Mouse (Mus musculus) forebrain, embryonic 15.5 days (tissue): ENCODE measurements around the gene Haus4. TPM values are rescaled to one million over a fixed set of nuclear protein-coding genes. Genes with fewer than 3 reads are reported as not detected.

Experiments used
- ATAC-seq: fragments of 200-750 bp; cut with Nextera tagmentation; replicated peaks from 2 replicates; pipeline ENCODE4 v1.8.0; 2017; ENCODE audit warnings: mild to moderate bottlenecking, moderate TSS enrichment, moderate library complexity
- H3K27ac ChIP-seq: fragments of 300-500 bp; sonication (generic); replicated peaks from 2 replicates; pipeline ENCODE4 v1.5.1; 2015; ENCODE audit warnings: mild to moderate bottlenecking, inconsistent platforms
- H3K27me3 ChIP-seq: fragments of 300-500 bp; sonication (generic); 2 replicates; pipeline ENCODE4 v1.6.1; 2015; ENCODE audit warnings: inconsistent platforms
- H3K36me3 ChIP-seq: fragments of 300-500 bp; sonication (generic); 2 replicates; pipeline ENCODE4 v1.6.1; 2015; ENCODE audit warnings: mild to moderate bottlenecking, inconsistent platforms
- H3K4me1 ChIP-seq: fragments of 300-500 bp; sonication (generic); 2 replicates; pipeline ENCODE4 v1.6.1; 2015; ENCODE audit warnings: inconsistent platforms
- H3K4me2 ChIP-seq: fragments of 300-500 bp; sonication (generic); replicated peaks from 2 replicates; pipeline ENCODE4 v1.6.1; 2015; ENCODE audit warnings: mild to moderate bottlenecking, inconsistent platforms
- H3K4me3 ChIP-seq: fragments of 300-500 bp; sonication (generic); 2 replicates; pipeline ENCODE4 v1.5.1; 2015; ENCODE audit warnings: mild to moderate bottlenecking, inconsistent platforms
- H3K9ac ChIP-seq: fragments of 300-500 bp; sonication (generic); replicated peaks from 2 replicates; pipeline ENCODE4 v1.6.1; 2015; ENCODE audit warnings: mild to moderate bottlenecking, inconsistent platforms
- H3K9me3 ChIP-seq: fragments of 300-500 bp; sonication (generic); 2 replicates; pipeline ENCODE4 v1.6.1; 2016; ENCODE audit warnings: inconsistent platforms
- whole genome bisulfite sequencing: fragments of 180-500 bp; shearing (Covaris S2); methylation state at CpG from one replicate; pipeline ENCODE4 v1.1.7; 2015; ENCODE audit warnings: mixed read lengths; 5-methylcytosine and 5-hydroxymethylcytosine counted together
- polyA plus RNA-seq: library from polyadenylated mRNA; unstranded; fragments of >200 nt; fragmentation: Nextera tagmentation; extraction: Ambion mirVana; gene quantifications from 2 replicates; pipeline ENCODE4 v1.2.1, GENCODE M21; 2015

Haus4 gene
- polyA plus RNA-seq = 29.6 and 31.6 TPM in 2 replicates

GRCm38 (mm10) chr14:54553975-54554769 lies at the start of gene Haus4:
Haus4 (minus strand) TSS chr14:54554616.
- H3K4me1 ChIP-seq = peaks cover 10% of the 10 kb centered on the region
- peak within 1 kb of the TSS; percentile 52 for H3K9ac ChIP-seq
- peak within 1 kb of the TSS; percentile 50 for H3K4me3 ChIP-seq
- WGBS = under 1% methylated on average over 76 of the region's 76 CpGs
- peak within 1 kb of the TSS; percentile 42 for H3K27ac ChIP-seq
- H3K4me2 ChIP-seq = peak within 1 kb of the TSS; percentile 83
- H3K27me3 ChIP-seq = no peaks in the 10 kb centered on the region
- no peaks in the 10 kb centered on the region for H3K9me3 ChIP-seq
- peaks cover 6% of the 10 kb centered on the region for H3K36me3 ChIP-seq
- peak; percentile 92 for ATAC-seq

DNA sequence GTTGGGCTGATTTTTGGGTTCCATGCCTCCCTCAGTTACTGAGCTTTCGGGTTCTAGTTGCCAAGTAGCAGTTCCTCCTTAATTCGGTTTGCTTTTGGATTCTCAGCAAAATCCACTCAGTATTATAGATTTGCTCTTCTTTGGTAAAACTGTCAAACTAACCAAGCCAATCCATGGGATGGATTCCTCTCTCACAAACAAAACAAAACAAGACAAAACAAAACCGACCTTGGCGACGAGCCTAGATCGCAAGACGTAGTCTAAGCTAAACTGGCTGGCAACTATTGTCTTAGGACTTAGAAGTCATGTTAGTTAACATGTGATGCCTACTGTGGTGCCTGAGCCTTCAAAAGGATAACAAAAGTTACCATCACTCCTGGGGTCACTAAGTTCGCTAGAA lies 49.3 kb upstream of the Haus4 start:
- 78% methylated on average over 8 of the region's 8 CpGs for WGBS
- 0 out of 2 replicates have a peak overlapping the region, but pooled peaks have one; percentile 75 for H3K9ac ChIP-seq
- ATAC-seq = no peak

GRCm38 (mm10) chr14:54603038-54603654 lies 48.7 kb upstream of the Haus4 start:
- peaks cover 24% of the 10 kb centered on the region for H3K4me1 ChIP-seq
- no peaks in the 10 kb centered on the region for H3K27me3 ChIP-seq
- WGBS = under 1% methylated on average over 46 of the region's 46 CpGs
- H3K36me3 ChIP-seq = no peaks in the 10 kb centered on the region
- peak overlapping the region; percentile 60 for H3K4me3 ChIP-seq
- peak overlapping the region; percentile 43 for H3K4me2 ChIP-seq
- peak overlapping the region; percentile 96 for H3K27ac ChIP-seq
- peak; percentile 99 for ATAC-seq
- no peaks in the 10 kb centered on the region for H3K9me3 ChIP-seq
- H3K9ac ChIP-seq = peak overlapping the region; percentile 75

More for the DNA sequence above, 49.3 kb upstream of the Haus4 start:
- Histone ChIP-seq H3K9me3 (no peaks in the 10 kb centered on the region), H3K4me1 (peaks cover 24% of the 10 kb centered on the region), H3K27ac (peak overlapping the region; percentile 96), H3K27me3 (no peaks in the 10 kb centered on the region), H3K4me3 (peak overlapping the region; percentile 60), H3K4me2 (peak overlapping the region; percentile 43), H3K36me3 (no peaks in the 10 kb centered on the region)

GRCm38 (mm10) chr14:54602613-54603012 lies 48.2 kb upstream of the Haus4 start:
- H3K27ac ChIP-seq = peak overlapping the region; percentile 96
- H3K9ac ChIP-seq = peak overlapping the region; percentile 75; the same call in 1 of the 2 replicates
- H3K27me3 ChIP-seq = no peaks in the 10 kb centered on the region
- peak overlapping the region; percentile 60 for H3K4me3 ChIP-seq
- H3K9me3 ChIP-seq = no peaks in the 10 kb centered on the region
- peak overlapping the region; percentile 43 for H3K4me2 ChIP-seq
- 38% methylated on average over 4 of the region's 4 CpGs for WGBS
- ATAC-seq = no peak; the same call in 1 of the 2 replicates
- peaks cover 24% of the 10 kb centered on the region for H3K4me1 ChIP-seq
- H3K36me3 ChIP-seq = no peaks in the 10 kb centered on the region

DNA sequence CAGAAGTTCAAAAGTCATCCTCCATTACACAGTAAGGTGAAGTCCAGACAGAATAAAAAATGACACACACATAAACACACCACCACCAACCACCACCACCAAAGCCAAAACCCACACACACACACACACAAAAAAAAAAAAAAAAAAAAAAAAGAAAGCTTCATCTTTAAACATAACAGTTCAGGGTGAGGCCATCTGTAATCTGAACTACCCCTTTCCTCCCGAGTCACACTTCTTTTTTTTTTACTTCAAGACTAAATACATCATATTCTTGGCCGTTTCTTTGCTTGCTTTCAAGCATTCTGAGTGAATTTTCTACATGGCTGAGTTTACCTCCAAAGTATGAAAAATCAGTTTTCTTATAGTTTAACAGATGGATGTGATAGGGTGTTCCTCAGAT lies 47.2 kb upstream of the Haus4 start:
- WGBS = 79% methylated on average over 2 of the region's 2 CpGs
- H3K4me2 ChIP-seq = no peak overlapping the region
- H3K36me3 ChIP-seq = no peaks in the 10 kb centered on the region
- no peak overlapping the region for H3K27ac ChIP-seq
- H3K4me1 ChIP-seq = peaks cover 24% of the 10 kb centered on the region
- H3K4me3 ChIP-seq = no peak overlapping the region
- no peaks in the 10 kb centered on the region for H3K9me3 ChIP-seq
- no peaks in the 10 kb centered on the region for H3K27me3 ChIP-seq
- ATAC-seq = no peak
- H3K9ac ChIP-seq = no peak overlapping the region

DNA sequence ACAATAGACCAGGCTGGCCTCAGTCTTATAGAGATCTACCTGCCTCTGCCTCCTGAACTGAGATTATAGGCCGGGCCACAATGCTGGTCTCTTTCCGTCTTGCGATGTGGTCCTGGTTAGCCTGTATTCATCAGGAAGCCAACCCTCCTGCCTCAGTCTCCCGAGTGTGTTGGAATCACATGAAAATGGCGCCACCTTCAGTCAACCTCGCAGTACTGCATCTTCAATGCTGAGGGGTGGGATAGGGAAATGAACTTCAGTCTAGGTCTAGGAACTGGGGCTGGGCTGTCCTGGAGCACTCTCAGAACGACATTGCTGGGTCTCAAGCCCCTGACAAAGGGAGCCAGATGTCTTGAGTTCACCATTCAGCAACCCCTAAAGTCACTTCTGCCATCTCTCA lies 42.7 kb upstream of the Haus4 start:
- Histone ChIP-seq H3K27me3 (no peaks in the 10 kb centered on the region), H3K9me3 (no peaks in the 10 kb centered on the region), H3K4me1 (0 out of 2 replicates have a peak, but pooled peaks cover 11% of the 10 kb centered on the region), H3K4me3 (no peak overlapping the region), H3K9ac (no peak overlapping the region), H3K4me2 (no peak overlapping the region), H3K27ac (no peak overlapping the region), H3K36me3 (no peaks in the 10 kb centered on the region)
- WGBS = 80% methylated on average over 7 of the region's 7 CpGs
- no peak for ATAC-seq

DNA sequence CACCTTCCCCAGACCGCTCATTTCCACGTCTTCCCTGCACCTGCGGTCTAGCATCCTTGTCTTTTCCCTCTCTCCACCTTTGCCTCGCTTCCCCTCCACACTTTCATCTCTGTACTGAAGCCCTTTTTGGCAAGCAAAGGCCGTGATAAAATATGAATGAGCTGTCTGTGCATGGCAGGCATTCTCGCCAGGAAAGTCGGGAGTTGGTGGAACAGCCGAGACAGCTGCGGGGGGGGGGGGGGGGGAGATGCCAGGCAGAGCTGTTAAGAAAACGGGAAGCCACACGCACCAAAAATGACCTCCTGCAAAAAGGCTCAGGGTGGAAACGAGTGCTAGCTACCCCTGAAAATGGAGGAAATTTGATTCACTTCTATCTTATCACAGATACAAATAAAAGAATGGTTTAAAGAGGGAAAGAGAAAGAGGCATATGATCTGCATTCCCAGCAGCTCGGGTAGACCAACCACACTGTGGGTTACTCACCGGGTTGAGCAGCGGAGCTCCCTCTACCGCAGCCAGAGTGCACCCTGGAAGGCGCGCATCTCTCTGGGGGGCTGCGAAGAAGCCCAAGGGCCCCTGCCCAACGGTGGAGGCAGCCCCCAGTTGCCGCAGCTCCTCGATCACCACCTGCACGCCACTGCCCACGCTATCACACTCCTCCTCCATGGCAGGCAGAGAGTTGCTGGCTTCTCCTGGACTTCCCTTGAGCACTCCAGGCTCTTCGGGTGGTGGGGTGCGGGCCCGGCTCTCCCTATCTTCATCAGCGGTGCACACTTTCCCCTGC lies 40.4 kb upstream of the Haus4 start:
- no peak overlapping the region for H3K4me2 ChIP-seq
- ATAC-seq = no peak
- 59% methylated on average over 28 of the region's 28 CpGs for WGBS
- H3K9ac ChIP-seq = no peak overlapping the region
- 0 out of 2 replicates have a peak, but pooled peaks cover 11% of the 10 kb centered on the region for H3K4me1 ChIP-seq
- H3K27ac ChIP-seq = 0 out of 2 replicates have a peak overlapping the region, but pooled peaks have one; percentile 3
- no peaks in the 10 kb centered on the region for H3K9me3 ChIP-seq
- no peaks in the 10 kb centered on the region for H3K36me3 ChIP-seq
- H3K4me3 ChIP-seq = no peak overlapping the region
- no peaks in the 10 kb centered on the region for H3K27me3 ChIP-seq

- Histone ChIP-seq H3K4me1 (0 out of 2 replicates have a peak, but pooled peaks cover 11% of the 10 kb centered on the region), H3K4me2 (no peak overlapping the region), H3K4me3 (no peak overlapping the region), H3K27me3 (no peaks in the 10 kb centered on the region), H3K9me3 (no peaks in the 10 kb centered on the region), H3K9ac (no peak overlapping the region), H3K27ac (no peak overlapping the region), H3K36me3 (no peaks in the 10 kb centered on the region)
- no peak for ATAC-seq
- 85% methylated on average over 3 of the region's 3 CpGs for WGBS
Observed at GRCm38 (mm10) chr14:54594055-54594454, 39.6 kb upstream of the Haus4 start.

DNA sequence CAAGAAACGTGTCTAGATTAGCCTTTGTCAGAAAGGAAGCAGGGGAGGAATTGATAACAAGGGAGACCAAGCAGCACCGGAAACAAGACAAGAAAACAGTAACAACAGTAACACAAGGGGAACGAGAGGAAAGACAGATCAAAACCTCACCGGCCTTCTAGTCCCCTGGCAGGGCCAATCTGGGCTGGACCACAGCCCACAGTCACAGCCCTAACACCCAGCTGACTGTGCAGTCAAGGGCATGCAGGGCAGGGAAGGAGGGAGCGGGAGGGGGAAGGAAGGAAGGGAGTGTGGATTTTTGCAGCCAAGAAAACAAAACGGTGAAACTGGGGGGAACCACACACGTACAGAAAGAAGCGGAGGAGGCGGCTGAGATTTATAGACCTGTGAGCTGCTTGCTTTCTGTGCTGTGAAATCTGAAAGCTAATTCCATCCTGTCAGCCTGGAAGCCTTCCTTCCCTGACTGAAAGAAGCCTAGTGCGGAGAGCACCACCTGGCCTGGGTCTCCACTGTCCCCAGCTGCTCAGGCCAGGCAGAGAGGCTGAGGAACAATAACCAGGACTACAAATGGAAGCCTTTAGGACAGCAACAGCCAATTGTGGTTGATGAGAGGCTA lies 38.0 kb upstream of the Haus4 start:
- Histone ChIP-seq H3K4me1 (0 out of 2 replicates have a peak, but pooled peaks cover 11% of the 10 kb centered on the region), H3K9me3 (no peaks in the 10 kb centered on the region), H3K27me3 (no peaks in the 10 kb centered on the region), H3K9ac (no peak overlapping the region), H3K27ac (peak overlapping the region; percentile 31; the same call in 1 of the 2 replicates), H3K4me3 (no peak overlapping the region), H3K4me2 (no peak overlapping the region), H3K36me3 (no peaks in the 10 kb centered on the region)
- WGBS = 58% methylated on average over 10 of the region's 10 CpGs
- no peak for ATAC-seq

DNA sequence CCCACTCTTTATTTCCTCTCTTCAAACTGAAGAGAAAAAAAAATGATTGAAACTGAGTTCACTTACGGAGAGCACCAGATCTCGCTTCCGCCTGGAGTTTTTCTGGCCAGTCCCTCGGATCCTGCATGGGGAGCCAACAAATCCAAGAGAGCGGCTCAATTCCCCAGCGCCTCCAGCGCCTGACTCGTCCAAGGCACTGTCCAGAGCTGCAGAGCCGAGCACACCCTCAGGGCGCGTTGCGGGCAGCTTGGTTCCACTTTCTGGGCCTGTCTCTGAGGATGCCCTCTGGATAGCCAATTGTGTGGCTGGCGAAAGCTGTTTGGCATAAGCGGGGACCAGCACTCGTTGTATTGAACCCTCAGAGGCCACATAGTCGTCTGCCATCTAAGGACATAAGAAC lies 36.6 kb upstream of the Haus4 start:
- no peaks in the 10 kb centered on the region for H3K27me3 ChIP-seq
- H3K36me3 ChIP-seq = no peaks in the 10 kb centered on the region
- no peak overlapping the region for H3K27ac ChIP-seq
- ATAC-seq = no peak
- H3K4me1 ChIP-seq = 0 out of 2 replicates have a peak, but pooled peaks cover 11% of the 10 kb centered on the region
- no peak overlapping the region for H3K9ac ChIP-seq
- no peaks in the 10 kb centered on the region for H3K9me3 ChIP-seq
- no peak overlapping the region for H3K4me2 ChIP-seq
- WGBS = 94% methylated on average over 16 of the region's 16 CpGs
- H3K4me3 ChIP-seq = no peak overlapping the region

DNA sequence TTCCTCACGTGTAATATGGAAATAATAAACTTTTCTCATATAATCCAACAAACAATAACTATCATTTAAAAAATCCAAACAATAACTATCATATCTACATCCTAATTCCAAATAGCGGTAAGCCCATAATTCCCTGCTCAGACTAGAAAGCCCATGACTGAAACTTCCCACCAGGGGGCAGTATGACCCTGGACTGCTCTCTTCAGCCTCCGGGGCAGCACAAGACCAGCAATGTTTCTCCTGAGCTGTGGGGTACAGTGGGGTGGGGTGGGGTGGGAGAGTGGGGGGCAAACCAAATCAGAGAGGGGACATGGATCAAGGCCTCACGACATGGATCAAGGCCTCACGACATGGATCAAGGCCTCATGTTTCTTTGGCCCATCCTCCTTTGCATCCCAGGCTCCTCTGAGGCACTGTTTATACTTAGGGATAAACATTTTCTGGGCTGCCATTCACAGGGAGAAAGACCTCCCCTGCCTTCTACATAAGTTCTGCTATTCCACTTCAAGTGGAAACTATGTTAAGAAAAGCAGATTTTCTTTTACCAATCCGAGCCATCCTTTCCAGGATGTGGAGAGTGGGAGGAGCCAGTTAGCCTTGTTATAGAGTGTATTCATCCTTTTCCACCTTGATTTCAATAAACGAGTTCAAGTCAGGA lies 29.4 kb upstream of the Haus4 start:
- ATAC-seq = 0 out of 2 replicates have a peak, but pooled peaks have one; percentile 35
- WGBS = 44% methylated on average over 7 of the region's 7 CpGs

More for the DNA sequence above, 29.4 kb upstream of the Haus4 start:
- H3K27me3 ChIP-seq = no peaks in the 10 kb centered on the region
- no peaks in the 10 kb centered on the region for H3K9me3 ChIP-seq
- no peaks in the 10 kb centered on the region for H3K4me1 ChIP-seq
- H3K4me2 ChIP-seq = no peak overlapping the region
- no peak overlapping the region for H3K4me3 ChIP-seq
- H3K9ac ChIP-seq = no peak overlapping the region
- no peak overlapping the region for H3K27ac ChIP-seq
- 0 out of 2 replicates have a peak, but pooled peaks cover 5% of the 10 kb centered on the region for H3K36me3 ChIP-seq
